Mouse (Mus musculus) lung, postnatal 0 days (tissue): ENCODE results near the gene D630003M21Rik.

ENCODE experiments used
- CTCF ChIP-seq: IDR thresholded peaks from 2 replicates; pipeline ENCODE4 v1.5.1; 2016; ENCODE audit warnings: antibody characterized with exemption, mild to moderate bottlenecking
- EP300 ChIP-seq: IDR thresholded peaks from 2 replicates; pipeline ENCODE4 v1.6.1; 2016; ENCODE audit warnings: antibody characterized with exemption, mild to moderate bottlenecking, control low read depth

DNA sequence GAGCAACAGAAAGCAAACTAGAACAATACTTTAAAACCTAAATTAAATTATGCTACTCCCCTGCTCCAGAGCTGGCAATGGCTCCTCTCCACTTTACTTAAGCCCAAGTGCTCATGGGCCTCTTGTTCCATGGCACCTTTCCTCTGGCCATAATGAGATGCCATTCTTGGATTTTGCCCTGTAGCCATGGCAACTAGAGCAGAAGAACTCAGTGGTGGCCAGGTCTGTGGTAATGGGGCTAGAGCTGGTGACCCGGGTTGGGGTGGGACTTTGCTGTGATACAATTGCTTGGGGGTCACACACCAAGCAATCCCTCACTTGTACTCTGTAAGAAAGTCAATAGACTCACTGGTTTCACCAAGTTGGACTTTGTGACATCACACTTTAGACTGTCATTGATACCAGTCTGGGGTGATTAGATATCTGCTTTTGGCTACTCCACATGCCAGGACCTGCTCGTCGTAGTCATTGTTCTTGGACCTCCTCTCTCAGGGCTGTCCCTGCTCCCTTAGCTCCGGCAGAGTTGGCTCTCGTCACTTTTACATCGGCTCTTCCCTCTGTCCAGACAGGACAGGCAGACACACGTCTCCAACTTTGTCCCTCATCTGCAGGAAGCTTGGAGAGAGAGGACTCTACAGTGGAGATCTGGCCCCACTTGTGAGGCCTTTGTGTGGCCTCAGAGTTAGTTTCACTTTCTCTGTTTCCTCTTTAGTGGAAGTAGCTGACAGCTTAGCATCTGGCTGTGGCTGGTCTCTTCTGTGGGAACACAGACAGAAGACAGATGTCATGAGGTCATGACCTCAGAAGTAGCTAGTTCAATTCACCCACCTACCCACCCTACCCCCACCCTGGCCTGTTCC is 69.4 kb downstream of the D630003M21Rik start:
- no peak for TF ChIP-seq EP300
- no peak for TF ChIP-seq CTCF
